Mouse (Mus musculus) frontal cortex, adult (tissue): Measurements from ENCODE around the gene Hist1h4i.

ENCODE experiments used
- ATAC-seq: cut with Nextera tagmentation; 2 replicates; pipeline ENCODE4 v1.9.2; 2017; ENCODE audit warnings: mild to moderate bottlenecking, moderate library complexity, mixed read lengths; ENCODE audit not compliant: low TSS enrichment

Hist1h4i gene

DNA sequence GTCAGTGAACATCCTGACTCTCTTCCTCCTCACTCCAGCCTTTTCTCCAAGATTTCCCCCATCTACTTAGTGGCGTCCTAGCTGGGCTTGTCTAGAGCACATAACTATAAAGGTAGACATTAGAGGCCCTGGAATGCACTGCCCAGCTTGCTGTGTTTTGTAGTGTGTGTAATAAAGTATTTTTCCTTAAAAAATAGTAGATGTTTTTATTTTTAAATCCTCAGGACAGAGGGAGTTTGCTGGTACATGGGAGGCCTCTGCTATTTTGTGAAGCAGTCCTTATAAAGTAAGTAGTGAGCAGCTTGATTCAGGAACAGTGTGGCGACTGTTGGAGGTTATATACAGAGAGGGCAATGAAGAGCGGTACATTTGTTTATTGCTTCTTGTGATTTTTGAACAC is 32.5 kb downstream of the Hist1h4i start:
- no peak for ATAC-seq

DNA sequence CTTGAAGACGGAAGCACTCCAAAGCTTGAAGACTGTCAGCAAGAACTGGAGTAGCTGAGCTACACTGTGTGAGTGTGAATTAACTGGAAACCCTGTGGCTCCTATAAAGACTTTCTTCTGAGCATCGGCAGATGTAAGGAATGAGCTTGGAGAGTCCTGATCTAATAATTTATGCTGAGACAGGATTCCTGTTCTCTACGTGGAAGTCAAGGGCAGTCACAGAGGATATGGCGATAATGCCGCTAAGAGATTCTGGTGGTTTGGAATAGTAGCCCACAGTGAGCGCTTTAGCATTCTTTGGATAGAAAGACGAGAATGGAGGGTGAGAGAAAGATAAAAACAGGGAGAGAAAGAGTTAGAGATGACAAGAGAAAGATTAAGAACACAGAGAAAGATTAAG is 33.3 kb downstream of the Hist1h4i start:
- ATAC-seq = no peak

DNA sequence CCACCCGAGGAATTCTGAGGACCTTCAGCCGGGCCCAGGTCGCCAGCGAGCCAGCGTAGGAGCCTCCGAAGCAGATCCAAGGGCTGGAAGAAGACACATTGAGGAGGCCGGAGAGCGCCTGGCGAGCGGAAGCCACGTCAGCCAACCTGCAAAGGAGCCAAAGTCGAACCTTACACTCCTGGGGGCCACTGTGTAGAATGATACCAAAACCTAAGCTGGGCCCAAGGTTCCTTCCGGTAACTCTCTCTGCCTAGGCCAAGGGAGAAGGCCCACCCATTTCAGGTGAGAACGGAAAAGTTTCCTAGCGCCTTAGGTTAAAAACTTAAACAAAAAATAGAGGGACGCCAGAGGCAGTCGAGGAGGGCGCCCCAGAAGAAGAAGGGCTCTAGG is 34.0 kb downstream of the Hist1h4i start:
- no peak for ATAC-seq

DNA sequence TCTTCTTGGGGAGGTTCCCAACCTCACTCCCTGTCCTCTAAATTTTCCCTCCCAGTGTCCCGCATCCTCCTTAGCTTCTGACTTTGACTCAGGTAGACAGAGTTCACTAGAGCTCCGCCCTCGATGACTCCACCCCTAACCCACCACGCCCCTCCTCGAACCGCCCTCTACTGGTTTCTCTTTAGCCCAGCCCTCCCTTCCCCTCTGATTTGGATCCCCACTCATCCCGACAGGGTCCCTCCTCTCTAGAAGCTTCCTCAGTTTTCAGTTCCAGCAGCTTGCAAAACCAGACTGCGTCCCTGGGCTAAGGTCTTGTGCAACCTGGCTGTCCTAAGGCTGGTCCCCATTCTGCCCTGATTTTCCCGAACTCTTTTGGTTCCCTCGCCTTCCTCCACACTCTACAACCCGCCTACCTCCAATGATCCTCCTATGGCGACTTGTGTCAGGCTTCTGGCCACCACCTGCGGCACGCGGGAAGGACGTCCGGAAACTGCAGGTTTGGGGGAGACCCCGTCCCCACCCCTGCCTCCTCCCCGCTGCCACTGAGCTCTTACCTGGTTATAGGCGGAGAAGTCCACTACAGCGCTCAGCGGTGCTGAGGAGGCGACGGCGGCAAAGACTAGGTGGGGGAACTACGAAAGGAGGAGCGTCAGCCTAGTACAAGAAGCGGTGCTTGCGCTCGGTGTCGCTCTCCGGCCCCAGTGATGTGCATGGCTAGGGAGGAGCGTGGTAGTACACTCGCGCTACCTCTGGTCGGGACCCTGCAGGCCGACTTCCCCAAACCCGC is 34.6 kb downstream of the Hist1h4i start:
- peak; percentile 74 for ATAC-seq

DNA sequence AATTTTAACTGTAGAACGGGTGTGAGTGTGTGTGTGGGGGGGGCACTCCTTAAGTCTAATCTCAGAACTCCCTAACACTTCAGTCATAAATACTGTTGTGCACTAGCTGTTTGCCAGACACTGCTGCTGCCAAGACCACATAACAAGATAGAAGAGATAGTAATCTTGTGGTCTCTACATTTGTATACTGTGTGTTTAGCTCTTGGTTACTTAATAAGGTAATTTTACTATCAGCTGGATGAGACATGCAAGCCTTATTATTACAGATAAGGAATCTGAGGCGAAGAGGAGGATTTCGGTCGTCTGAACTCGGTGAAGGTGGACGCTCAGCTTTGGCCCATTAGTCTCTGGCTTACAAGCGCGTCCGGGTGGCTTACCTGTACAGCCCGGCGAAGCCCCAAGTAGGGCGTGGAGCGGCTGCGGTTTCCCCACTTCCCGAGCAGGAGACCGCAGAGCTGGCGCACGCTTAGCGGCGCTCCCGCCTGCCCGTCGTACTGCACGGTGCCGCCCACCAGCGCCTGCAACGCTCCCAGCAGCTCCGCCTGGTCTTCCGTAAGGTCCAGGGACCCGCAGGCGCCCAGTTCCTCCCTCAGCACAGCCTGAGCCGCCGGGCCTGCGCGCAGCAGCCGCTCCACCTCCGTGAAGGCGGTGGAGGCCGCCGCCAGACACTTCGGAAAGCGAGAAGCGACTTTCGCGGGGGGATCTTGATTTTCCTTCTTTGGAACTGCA is 35.4 kb downstream of the Hist1h4i start:
- ATAC-seq = peak; percentile 79

DNA sequence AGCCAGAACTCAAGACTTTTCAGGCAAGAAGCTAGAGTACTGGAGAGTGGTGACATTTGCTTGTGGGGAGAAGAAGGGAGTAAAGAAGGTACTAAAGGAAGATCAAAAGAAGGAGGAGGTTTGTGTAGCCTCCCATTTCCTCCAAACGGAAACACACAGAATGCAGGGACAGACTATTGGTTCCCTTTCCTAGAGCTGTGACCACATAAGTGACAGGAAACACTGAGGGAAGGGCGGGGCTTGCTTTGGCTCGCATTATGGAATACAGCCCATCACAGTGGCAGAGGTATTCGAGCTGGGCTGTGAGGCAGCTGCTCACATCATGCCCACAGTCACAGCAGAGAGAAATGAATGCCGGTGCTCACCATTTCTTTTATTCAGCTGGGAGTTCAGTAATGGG is 39.3 kb downstream of the Hist1h4i start:
- ATAC-seq = no peak

DNA sequence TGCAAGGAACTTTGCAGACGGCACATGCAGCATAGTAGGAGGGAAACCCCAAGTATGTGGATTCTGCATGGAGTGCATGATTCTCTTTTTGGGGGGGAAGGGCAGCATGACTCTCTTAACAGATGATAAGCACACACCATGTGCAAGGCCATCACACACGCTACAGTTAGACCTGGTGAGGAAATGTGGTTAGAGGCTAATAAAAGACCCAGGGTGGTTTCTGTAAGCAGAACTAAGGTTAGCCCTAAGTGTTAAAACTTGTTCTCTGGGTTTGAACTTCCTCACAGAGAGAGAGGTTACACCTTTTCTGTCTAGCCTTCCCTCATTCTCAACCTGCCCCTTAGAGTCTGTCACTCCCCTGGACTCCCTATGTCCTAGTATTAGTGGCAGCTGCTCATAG is 39.8 kb downstream of the Hist1h4i start:
- ATAC-seq = no peak

DNA sequence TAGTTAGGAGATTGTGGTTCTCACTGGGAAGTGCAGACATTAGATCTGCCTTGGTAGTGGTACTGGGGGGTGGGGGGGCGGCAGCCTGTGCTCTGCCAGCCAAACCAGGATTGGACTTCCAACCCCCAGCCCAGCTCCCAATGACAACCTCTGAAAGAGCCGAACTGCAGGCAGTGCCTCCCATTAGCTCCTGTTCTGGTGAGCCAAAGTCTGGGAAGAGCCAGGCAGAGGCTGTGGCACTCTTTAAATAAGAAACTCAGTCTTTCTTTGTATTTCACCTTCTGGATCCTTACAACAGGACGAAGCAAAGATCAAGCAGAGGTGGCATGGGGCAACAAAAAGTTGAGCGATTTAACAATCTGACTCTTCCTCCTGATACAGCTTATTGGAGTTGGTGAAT is 42.0 kb downstream of the Hist1h4i start:
- ATAC-seq = no peak

DNA sequence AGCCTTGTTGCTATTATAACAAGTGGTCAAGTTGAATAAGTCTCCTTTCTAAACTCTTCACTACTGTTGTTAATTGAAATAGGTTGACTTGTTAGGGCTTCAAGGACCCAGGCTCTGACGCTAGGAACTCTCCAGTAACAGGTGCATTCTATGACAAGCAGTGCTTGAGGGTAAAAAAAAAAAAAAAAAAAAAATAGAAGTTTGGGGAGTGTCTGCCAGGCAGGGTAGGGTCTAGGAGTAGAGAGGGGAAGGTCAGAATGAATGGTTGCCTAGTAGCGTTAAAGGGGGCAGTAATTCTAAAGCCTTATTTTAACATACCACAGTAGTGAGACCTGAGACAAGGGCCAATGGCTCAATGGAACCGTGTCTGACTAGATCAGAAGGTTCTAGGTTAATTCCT is 42.8 kb downstream of the Hist1h4i start:
- ATAC-seq = no peak

DNA sequence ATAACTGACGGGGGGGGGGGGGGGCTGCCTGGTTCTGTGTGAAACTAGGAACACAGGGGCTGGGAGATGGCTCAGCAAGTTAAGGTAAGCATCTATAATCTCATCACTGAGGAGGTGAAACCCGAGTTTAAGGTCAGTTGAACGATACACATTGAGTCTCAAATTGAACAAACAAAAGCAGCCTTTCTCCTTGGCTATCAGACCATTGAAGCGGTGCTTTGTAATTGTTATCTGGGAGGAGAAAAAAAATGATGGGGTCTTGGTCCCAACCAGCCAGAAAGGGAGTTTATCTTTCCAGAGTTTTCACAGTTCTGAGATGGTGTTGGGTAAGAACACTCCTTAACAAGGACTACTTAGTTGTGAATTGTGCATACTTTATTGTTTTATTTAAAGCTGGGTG is 43.3 kb downstream of the Hist1h4i start:
- ATAC-seq = no peak

DNA sequence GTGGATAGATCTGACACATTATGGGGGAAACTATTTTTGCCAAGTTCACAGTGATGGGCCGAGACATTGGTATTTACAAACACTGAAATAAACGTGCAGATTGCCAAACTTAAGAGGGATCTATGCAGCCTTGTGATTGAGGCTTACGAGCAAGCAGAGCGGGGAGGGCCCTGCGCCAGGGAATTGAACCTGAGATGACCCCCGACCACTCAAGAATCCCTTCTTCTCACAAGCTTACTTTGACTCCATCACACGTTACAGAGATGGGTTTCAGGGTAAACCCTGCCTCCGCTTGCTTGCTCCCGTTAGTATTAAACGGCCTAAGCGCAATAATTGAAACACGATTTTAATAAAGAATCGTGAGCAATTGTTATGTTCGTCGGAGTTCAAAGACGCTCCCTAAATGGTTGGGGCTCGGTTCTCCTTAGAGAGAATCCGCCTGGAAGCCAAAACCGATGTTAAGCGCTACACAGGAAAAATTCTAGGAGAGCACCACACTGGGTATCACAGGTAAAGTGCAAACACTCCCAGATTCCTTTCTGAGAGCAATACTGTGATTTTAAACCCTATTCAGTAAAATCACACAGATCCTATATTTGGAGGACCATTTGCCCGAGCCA is 43.9 kb downstream of the Hist1h4i start:
- ATAC-seq = no peak

DNA sequence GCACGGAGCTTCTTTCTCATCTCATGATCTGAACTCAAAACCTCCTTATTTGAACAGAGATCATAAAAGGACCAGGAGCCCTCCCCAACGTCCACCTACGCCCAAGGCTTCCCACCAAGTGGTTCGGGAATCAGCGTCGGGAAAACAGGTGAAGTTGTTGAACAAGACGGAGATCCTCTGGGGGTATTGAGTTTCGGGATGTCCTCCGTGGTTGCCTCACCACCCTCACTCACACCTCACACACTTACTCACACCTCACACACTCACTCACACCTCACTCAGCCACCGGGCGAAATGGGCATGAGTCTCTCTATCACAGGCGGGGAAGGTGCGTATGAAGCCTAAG is 44.3 kb downstream of the Hist1h4i start:
- ATAC-seq = no peak

DNA sequence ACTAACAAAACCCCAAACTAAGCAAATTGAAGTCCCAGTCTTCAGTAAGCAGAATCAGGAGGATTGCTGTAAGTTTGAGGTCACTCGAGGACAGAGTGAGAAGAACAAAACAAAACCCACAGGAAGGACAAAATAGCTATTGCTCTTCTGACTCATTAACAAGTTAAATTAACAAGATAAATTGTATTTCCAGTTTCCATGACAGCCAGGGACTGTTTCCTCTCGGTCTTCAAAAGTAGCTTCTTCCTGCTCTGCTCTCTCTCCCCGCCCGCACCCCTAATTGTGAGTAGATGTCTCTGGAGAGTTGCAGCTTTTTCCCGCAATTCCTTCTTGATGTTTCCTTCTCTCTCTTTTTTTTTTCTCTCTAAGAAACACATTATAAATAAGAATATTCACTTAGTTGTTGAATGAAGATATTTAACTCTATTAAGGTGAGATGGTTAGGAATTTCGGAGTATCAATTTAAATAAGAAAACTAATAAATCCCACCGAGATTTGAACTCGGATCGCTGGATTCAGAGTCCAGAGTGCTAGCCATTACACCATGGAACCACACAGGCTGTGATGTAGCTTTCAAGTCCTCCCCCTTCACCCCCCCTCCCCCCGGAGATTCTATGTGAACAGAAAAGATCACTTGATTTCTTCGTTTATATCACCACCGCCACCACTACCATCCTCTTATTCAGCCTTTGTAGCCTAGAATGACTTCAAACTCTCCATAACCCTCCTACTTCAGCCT is 44.9 kb downstream of the Hist1h4i start:
- ATAC-seq = no peak

DNA sequence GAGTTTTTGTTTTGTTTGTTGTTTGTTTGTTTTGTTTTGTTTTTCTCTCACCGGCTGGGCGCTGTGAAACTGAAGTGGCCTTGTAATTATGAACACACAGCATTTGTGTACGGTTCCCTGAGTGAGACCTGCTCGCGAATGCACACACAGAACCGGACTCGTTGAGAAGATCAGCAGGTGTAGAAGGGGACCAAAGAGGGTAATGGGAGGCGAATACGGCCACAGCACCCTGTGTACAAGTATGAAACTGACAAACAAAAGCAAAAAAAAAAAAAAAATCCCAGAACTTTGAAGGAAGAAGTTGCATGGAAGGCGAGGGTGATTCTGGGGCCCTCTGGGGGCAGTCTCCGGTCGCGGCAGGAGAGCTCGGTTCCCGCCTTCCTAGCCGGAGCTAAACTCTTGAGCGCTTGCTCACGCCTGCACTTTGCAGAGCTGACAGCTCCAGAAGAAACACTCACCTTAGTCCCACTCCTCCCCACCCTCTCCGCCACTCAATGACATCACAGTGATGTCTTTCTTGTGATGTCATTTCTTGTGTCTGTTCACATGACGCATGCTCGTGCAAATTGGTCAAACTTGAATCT is 45.7 kb downstream of the Hist1h4i start:
- ATAC-seq = no peak

DNA sequence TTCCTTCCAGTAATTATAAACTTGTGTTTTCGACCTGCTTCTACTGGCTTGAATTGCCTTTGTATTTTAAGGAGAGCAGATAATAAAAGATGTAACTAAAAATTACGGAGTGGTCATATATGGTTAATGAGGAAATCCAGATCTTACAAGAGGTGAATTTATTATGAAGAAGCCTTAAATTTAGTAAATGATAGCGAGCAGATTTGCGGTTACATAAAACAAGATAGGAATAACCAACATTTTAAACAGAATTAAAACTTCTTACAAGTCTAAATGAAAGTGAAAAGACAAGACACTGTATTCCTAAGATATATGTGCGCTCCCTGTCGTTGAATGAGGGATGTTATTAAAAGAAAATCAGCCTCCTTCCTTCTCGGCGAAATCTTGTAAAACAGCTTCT is 46.3 kb downstream of the Hist1h4i start:
- no peak for ATAC-seq

DNA sequence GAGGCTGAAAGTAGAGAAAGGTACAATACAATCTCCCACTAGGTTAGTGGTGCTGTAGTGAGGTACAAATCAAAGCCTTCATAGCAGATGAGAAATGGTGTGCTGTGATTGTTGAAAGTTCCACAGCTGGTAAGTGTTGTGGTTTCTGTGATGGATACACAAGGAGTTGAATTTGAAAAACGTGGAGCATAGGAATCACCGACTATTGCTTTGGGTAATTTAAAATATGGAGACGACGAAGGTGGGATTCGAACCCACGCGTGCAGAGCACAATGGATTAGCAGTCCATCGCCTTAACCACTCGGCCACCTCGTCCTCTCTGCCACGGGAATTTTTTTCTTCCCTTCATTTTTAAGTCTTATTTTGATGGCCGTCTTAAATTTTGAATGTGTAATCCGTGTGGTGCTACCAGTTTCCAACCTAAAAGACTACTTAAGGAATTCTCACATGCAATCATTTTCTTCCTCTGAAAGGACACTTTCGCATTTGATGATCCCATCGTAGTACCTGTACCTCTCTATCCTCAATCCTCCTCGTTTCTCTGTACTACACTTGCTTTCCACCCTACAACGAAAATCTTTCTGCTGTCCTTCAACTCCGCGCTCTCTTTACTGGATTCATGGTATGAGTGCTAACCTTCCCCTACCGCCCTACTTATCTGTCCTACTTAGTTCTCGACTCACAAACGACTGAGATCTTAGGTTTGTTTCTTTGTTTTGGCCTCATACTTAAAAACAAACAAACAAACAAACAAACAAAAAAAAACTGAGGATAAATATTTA is 47.0 kb downstream of the Hist1h4i start:
- no peak for ATAC-seq

DNA sequence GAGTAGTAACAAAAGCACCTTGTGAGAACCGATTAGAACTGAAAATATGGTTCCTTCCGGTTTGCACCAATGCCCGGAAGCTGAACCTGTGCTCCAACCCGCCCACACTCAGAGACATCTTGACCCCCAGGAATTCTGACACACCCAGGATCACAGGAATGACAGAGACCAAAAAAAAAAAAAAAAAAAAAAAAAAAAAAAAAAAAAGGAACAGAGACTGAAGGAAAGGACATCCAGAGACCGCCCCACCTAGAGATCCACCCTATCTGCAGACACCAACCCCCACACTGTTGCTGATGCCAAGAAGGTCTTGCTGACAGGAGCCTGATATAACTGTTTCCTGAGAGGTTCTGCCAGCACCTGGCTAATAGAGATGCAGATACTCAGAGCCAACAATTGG is 48.6 kb downstream of the Hist1h4i start:
- ATAC-seq = no peak
